Mouse (Mus musculus): Measurements from ENCODE around the gene Rnase1. TPM values are rescaled to one million over a fixed set of nuclear protein-coding genes. Genes with fewer than 3 reads are reported as not detected.

Gene Rnase1
- polyA plus RNA-seq, 3 experiments from 2014 or later, result not detected

Other genes with a start within 250 kb of the Rnase1 start
- gene Klhl33, start 249.3 kb downstream of the Rnase1 start, polyA plus RNA-seq (2017; shearing (Covaris generic)), result under 1 TPM in 2 of 3 experiments, not detected in 1; 0.09 to 0.13 TPM
- 10 to 100 TPM; 68.7 to 77.3 (median 74.3) TPM for gene Osgep, start 221.9 kb downstream of the Rnase1 start, polyA plus RNA-seq (2017; shearing (Covaris generic))
- gene Apex1, start 221.8 kb downstream of the Rnase1 start, polyA plus RNA-seq (2017; shearing (Covaris generic)), result 100 to 1,000 TPM in 1 of 3 experiments, 10 to 100 TPM in 2; 54.2 to 100 (median 91.0) TPM
- 1 to 10 TPM; 4.4 to 6.6 (median 4.8) TPM for gene Pip4p1, start 215.9 kb downstream of the Rnase1 start, polyA plus RNA-seq (2017; shearing (Covaris generic))
- gene Pnp, start 215.7 kb downstream of the Rnase1 start, polyA plus RNA-seq (2017; shearing (Covaris generic)), result 10 to 100 TPM; 64.4 to 88.0 (median 67.9) TPM
- gene Gm49342, start 202.3 kb downstream of the Rnase1 start, polyA plus RNA-seq (2017; shearing (Covaris generic)), result 1 to 10 TPM in 2 of 3 experiments, not detected in 1; 5.9 to 7.5 TPM
- gene Pnp2, start 190.8 kb downstream of the Rnase1 start, polyA plus RNA-seq (2017; shearing (Covaris generic)), result 1 to 10 TPM in 2 of 3 experiments, under 1 TPM in 1; 0.92 to 2.8 (median 1.5) TPM
- gene Rnase10, start 139.0 kb downstream of the Rnase1 start, polyA plus RNA-seq (2017; shearing (Covaris generic)), result not detected
- gene Rnase9, start 104.9 kb downstream of the Rnase1 start, polyA plus RNA-seq (2017; shearing (Covaris generic)), result not detected
- gene Rnase11, start 96.6 kb downstream of the Rnase1 start, polyA plus RNA-seq (2017; shearing (Covaris generic)), result not detected
- gene Rnase12, start 89.1 kb downstream of the Rnase1 start, polyA plus RNA-seq (2017; shearing (Covaris generic)), result not detected
- under 1 TPM in 1 of 3 experiments, not detected in 2; 0.48 TPM for gene Olfr750, start 72.3 kb downstream of the Rnase1 start, polyA plus RNA-seq (2017; shearing (Covaris generic))
- gene Rnase4, start 55.7 kb downstream of the Rnase1 start, polyA plus RNA-seq (2017; shearing (Covaris generic)), result 10 to 100 TPM; 10.3 to 27.1 (median 16.7) TPM
- gene Ang, start 55.6 kb downstream of the Rnase1 start, polyA plus RNA-seq (2017; shearing (Covaris generic)), result 1 to 10 TPM; 3.2 to 8.4 (median 3.8) TPM
- gene Eddm3b, start 32.4 kb downstream of the Rnase1 start, polyA plus RNA-seq (2017; shearing (Covaris generic)), result not detected
- gene Rnase6, start 22.9 kb downstream of the Rnase1 start, polyA plus RNA-seq (2017; shearing (Covaris generic)), result 1 to 10 TPM; 1.4 to 2.7 (median 2.3) TPM
- not detected for gene Rnase2b, start 15.5 kb upstream of the Rnase1 start, polyA plus RNA-seq (2017; shearing (Covaris generic))
- gene Ang2, start 52.4 kb upstream of the Rnase1 start, polyA plus RNA-seq (2017; shearing (Covaris generic)), result not detected
- gene Ear14, start 56.6 kb upstream of the Rnase1 start, polyA plus RNA-seq (2017; shearing (Covaris generic)), result not detected
- not detected for gene Rnase2a, start 109.3 kb upstream of the Rnase1 start, polyA plus RNA-seq (2017; shearing (Covaris generic))
- gene Gm7247, start 215.0 kb upstream of the Rnase1 start, polyA plus RNA-seq (2017; shearing (Covaris generic)), result not detected